Mouse (Mus musculus): Measurements from ENCODE around the gene Ints6l. TPM values are rescaled to one million over a fixed set of nuclear protein-coding genes. Genes with fewer than 3 reads are reported as not detected.

Gene Ints6l
- total and polyA plus RNA-seq, 3 experiments = 4.8 to 10.9 (median 4.9) TPM

DNA sequence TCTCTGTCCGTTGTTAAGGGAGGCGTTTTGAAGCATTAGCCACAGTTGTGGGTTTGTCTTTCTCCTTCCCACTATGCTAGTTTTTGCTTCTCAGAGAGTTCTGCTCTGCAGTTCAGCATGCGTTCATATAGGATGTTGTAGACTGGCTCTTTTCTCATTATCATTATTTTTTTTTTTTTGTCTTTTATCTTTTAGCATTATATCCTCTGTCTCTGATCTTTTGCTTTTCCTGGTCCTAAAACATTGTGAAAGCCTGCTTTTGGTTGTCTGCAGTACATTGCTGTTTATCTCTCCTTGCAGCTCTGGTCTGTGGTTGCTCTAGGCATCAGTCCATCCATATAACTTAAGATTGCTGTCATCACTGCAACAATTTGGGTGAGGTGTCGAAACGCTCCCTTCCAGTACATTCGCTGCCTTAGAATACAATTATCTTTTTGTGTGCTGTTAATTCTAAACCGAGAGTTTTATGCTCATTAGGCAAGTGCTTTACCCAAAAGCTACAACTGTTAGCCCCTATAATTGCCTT, 18.8 kb upstream of the Ints6l start:
- Histone ChIP-seq H3K9ac (ENCODE audit: low read depth, low read length) (no peak overlapping the region), H3K27ac (no peak overlapping the region), H3K36me3 (ENCODE audit: control insufficient read depth, insufficient read depth, low read length) (no peaks in the 10 kb centered on the region), H3K4me1 (ENCODE audit: control insufficient read depth, insufficient read depth, low read length) (no peaks in the 10 kb centered on the region), H3K79me2 (replicated peaks; ENCODE audit: control insufficient read depth, insufficient read depth, low read length) (no peaks in the 10 kb centered on the region), H3K4me3 (no peak overlapping the region), H3K27me3 (ENCODE audit: control insufficient read depth, insufficient read depth, low read length) (no peaks in the 10 kb centered on the region)
- no peak for DNase-seq
- TF ChIP-seq EP300 (IDR thresholded peaks at IDR 0.05; ENCODE audit: insufficient read depth, low read depth, low read length) = no peak
- TF ChIP-seq CTCF (IDR thresholded peaks at IDR 0.05) = no peak
- no peak for TF ChIP-seq POLR2A (IDR thresholded peaks at IDR 0.05; ENCODE audit: insufficient read depth, low read depth, low read length)
- WGBS = 57% methylated on average over 7 of the region's 7 CpGs
- intact Hi-C loops (cut with DNase I) = no loop called here

- H3K4me1 ChIP-seq (ENCODE audit: control insufficient read depth, insufficient read depth, low read length) = no peaks in the 10 kb centered on the region
- H3K27ac ChIP-seq = peak overlapping the region; percentile 60
- H3K27me3 ChIP-seq (ENCODE audit: control insufficient read depth, insufficient read depth, low read length) = no peaks in the 10 kb centered on the region
- intact Hi-C loops (cut with DNase I) = no loop called here
- no peak overlapping the region for H3K4me3 ChIP-seq
- WGBS = 43% methylated on average over 11 of the region's 11 CpGs
- no peaks in the 10 kb centered on the region for H3K79me2 ChIP-seq (replicated peaks; ENCODE audit: control insufficient read depth, insufficient read depth, low read length)
- peak in 1 of 2 experiments; percentile 26 for DNase-seq
- no peak overlapping the region for H3K9ac ChIP-seq (ENCODE audit: low read depth, low read length)
- H3K36me3 ChIP-seq (ENCODE audit: control insufficient read depth, insufficient read depth, low read length) = no peaks in the 10 kb centered on the region; the same call in 1 of the 2 replicates
- no peak for TF ChIP-seq EP300 (IDR thresholded peaks at IDR 0.05; ENCODE audit: insufficient read depth, low read depth, low read length)
- TF ChIP-seq POLR2A (IDR thresholded peaks at IDR 0.05; ENCODE audit: insufficient read depth, low read depth, low read length) = no peak
- TF ChIP-seq CTCF (IDR thresholded peaks at IDR 0.05) = no peak
Measured at GRCm38 (mm10) chrX:56446487-56447428, 7.9 kb upstream of the Ints6l start.

DNA sequence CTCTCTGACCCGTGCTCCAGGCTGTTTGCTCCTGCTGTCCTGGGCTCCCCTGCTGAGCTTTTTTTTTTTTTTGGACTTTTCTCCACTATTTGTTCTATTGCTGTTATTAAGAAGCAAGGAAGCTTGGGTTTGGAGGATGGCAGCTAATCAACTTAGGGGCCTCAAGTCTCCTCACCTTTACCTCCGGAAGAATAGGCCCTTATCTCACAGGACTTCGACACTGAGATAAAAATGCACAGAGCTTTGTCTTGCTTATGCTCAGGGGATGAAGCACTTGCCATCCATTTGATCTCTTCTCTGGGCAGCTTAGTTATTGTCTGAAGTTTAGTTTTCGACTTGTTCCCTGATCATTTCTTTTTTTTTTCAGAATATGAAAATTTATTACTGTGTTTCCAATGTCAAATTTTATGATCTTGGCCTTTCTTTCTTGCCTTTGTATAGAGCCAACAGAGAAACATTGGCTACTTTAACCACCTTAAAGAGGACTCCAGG, 7.1 kb upstream of the Ints6l start, which contains the start of gene Gm2174:
Gene Gm2174 (plus strand): TSS at position 442 of the 492 bp plus-strand sequence.
- TF ChIP-seq EP300 (IDR thresholded peaks at IDR 0.05; ENCODE audit: insufficient read depth, low read depth, low read length) (no peak), CTCF (IDR thresholded peaks at IDR 0.05) (no peak), POLR2A (IDR thresholded peaks at IDR 0.05; ENCODE audit: insufficient read depth, low read depth, low read length) (no peak)
- Histone ChIP-seq H3K4me3 (no peak within 1 kb of the TSS), H3K4me1 (ENCODE audit: control insufficient read depth, insufficient read depth, low read length) (no peaks in the 10 kb centered on the region), H3K79me2 (replicated peaks; ENCODE audit: control insufficient read depth, insufficient read depth, low read length) (no peaks in the 10 kb centered on the region), H3K27ac (peak within 1 kb of the TSS; percentile 60), H3K27me3 (ENCODE audit: control insufficient read depth, insufficient read depth, low read length) (no peaks in the 10 kb centered on the region), H3K36me3 (ENCODE audit: control insufficient read depth, insufficient read depth, low read length) (no peaks in the 10 kb centered on the region; the same call in 1 of the 2 replicates), H3K9ac (ENCODE audit: low read depth, low read length) (no peak within 1 kb of the TSS)
- 52% methylated on average over 4 of the region's 4 CpGs for WGBS
- intact Hi-C loops (cut with DNase I) = no loop called here
- no peak for DNase-seq

DNA sequence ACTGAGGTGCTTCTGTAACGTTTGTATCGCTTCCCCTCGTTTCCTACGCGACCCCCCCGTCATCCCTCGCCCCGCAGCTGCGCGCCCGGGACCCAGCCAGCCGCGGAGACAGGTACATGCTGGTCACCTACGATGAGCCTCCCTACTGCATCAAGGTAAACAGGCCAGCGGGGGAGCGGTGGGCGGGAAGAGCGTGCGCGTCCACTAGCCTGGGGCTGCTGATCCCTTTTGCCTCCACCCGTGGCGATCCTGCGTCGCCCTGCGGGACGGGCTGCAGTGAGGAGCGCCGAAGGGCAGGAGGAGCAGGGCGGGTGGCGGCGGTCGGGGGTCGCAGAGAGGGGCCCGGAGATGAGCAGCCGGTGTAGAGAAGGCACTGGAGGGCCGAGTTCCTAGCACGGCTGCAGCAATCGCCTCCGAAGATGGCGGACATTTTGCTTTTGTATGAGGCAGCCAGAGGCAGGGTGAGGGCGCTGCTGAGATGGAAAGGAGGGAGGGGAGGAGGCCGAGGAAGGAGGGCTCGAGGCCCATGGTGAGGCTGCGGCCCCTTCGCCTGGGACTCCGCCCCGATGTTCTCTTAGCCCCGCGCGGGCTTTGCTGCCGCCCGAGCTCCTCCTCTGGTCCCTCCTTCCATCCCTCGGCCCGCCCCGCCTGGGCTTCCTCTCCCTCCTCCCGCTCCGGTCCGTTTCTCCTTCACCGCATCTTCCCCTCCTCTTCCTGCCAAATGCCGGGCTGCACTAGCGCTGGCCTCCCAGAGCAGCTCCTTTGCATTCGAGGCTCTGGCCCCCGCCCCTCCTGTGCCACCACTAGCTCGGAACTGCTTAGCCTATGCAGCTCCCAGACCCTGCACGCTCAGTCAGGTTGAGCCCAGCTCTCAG, 952 bp downstream of the Ints6l start:
- intact Hi-C loops (cut with DNase I) = loop anchor here (1.0 kb wide), 1 partner anchor 19 kb away; no protein-coding TSS in a partner anchor

DNA sequence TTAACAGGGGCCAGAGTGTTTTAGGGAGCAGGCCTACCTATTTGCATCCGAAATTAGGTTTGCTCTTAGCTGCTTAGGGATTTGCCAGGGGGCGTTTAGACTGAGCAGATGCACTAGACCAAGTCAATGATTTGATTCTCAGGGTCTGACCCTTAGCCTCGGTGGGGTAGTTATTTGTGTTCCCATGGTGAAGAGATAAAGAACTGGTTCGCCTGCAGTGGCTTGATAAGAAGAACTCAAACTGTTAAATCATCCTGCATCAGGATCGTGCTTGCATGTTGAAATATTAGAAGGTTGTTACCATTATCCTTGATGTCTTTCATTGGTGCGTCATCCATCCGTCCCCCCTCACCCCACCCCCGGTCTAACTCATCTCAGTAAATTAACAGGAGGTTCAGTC, 1.7 kb downstream of the Ints6l start:
- Histone ChIP-seq H3K4me3 (peak overlapping the region; percentile 69), H3K9ac (ENCODE audit: low read depth, low read length) (peak overlapping the region; percentile 24; the same call in 1 of the 2 replicates), H3K79me2 (replicated peaks; ENCODE audit: control insufficient read depth, insufficient read depth, low read length) (no peaks in the 10 kb centered on the region; the same call in 1 of the 2 replicates), H3K27ac (peak overlapping the region; percentile 26; the same call in 1 of the 2 replicates), H3K36me3 (ENCODE audit: control insufficient read depth, insufficient read depth, low read length) (no peaks in the 10 kb centered on the region; the same call in 1 of the 2 replicates), H3K27me3 (ENCODE audit: control insufficient read depth, insufficient read depth, low read length) (no peaks in the 10 kb centered on the region), H3K4me1 (ENCODE audit: control insufficient read depth, insufficient read depth, low read length) (peaks cover 2% of the 10 kb centered on the region)
- DNase-seq = no peak
- TF ChIP-seq CTCF (IDR thresholded peaks at IDR 0.05) = no peak
- no peak for TF ChIP-seq POLR2A (IDR thresholded peaks at IDR 0.05; ENCODE audit: insufficient read depth, low read depth, low read length)
- TF ChIP-seq EP300 (IDR thresholded peaks at IDR 0.05; ENCODE audit: insufficient read depth, low read depth, low read length) = no peak
- WGBS = 16% methylated on average over 8 of the region's 8 CpGs
- intact Hi-C loops (cut with DNase I) = no loop called here

More for the DNA sequence above, 952 bp downstream of the Ints6l start:
- peak overlapping the region; percentile 88 for H3K27ac ChIP-seq
- H3K9ac ChIP-seq (ENCODE audit: low read depth, low read length) = peak overlapping the region; percentile 97
- WGBS = 15% methylated on average over 56 of the region's 65 CpGs
- H3K4me3 ChIP-seq = peak overlapping the region; percentile 69
- H3K27me3 ChIP-seq (ENCODE audit: control insufficient read depth, insufficient read depth, low read length) = no peaks in the 10 kb centered on the region
- no peaks in the 10 kb centered on the region; the same call in 1 of the 2 replicates for H3K36me3 ChIP-seq (ENCODE audit: control insufficient read depth, insufficient read depth, low read length)
- peak; percentile 85 to 91 for DNase-seq
- H3K79me2 ChIP-seq (replicated peaks; ENCODE audit: control insufficient read depth, insufficient read depth, low read length) = no peaks in the 10 kb centered on the region; the same call in 1 of the 2 replicates
- no peaks in the 10 kb centered on the region for H3K4me1 ChIP-seq (ENCODE audit: control insufficient read depth, insufficient read depth, low read length)
- peak; percentile 52 for TF ChIP-seq CTCF (IDR thresholded peaks at IDR 0.05)
- 0 out of 2 replicates have a peak, but pooled peaks have one; percentile 14 for TF ChIP-seq EP300 (IDR thresholded peaks at IDR 0.05; ENCODE audit: insufficient read depth, low read depth, low read length)
- TF ChIP-seq POLR2A (IDR thresholded peaks at IDR 0.05; ENCODE audit: insufficient read depth, low read depth, low read length) = peak; percentile 71

Measured in heart, adult 2 months (tissue).